Mouse (Mus musculus): ENCODE measurements around the gene Scn5a. TPM values are rescaled to one million over a fixed set of nuclear protein-coding genes. Genes with fewer than 3 reads are reported as not detected.

Gene Scn5a
- polyA plus RNA-seq (2014; fragmentation: Illumina TruSeq; extraction: RNeasy Lipid Tissue Mini Kit (QIAGEN cat#74804); ENCODE audit: low read depth, low replicate concordance): 99.8 TPM

DNA sequence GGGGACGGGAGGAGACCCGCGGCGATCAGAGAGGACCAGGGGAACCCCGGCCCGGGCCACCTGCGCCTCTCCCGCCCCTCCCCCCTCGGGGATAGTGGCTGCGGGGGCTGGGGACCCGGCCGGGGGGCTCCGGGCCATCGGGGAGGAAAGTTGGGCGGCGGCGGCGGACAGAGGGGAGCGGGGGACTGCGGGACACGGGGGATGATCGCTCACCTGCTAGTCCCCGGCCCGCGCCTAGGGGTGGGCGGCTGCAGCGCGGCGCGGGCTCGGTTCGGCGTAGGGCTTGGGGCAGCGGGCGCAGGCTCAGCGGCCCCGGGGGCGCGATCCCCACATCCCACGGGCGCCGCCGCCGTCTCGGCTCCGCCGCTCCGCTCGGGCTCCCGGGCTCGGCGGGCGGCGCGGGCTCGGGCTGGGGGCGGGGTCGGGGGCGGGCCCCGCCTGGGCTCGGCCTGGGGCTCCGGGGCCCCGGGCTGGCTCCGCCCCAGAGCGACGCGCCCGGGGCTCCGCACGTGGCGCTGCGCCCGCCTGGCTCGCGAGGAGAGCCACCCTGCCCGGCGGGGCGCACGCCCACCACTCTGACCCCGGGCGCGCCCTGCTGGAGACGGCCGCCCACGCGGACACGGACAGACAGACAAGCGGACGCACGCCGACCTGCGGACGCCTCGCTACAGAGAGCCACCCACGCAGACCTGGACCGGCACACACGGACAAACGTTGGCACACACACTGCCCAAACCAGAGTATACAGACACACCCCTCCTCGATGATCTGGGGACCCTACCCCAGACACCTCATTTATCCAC lies at the start of gene Scn5a:
Gene Scn5a (minus strand): TSS at position 381 of the 803 bp plus-strand sequence.

DNA sequence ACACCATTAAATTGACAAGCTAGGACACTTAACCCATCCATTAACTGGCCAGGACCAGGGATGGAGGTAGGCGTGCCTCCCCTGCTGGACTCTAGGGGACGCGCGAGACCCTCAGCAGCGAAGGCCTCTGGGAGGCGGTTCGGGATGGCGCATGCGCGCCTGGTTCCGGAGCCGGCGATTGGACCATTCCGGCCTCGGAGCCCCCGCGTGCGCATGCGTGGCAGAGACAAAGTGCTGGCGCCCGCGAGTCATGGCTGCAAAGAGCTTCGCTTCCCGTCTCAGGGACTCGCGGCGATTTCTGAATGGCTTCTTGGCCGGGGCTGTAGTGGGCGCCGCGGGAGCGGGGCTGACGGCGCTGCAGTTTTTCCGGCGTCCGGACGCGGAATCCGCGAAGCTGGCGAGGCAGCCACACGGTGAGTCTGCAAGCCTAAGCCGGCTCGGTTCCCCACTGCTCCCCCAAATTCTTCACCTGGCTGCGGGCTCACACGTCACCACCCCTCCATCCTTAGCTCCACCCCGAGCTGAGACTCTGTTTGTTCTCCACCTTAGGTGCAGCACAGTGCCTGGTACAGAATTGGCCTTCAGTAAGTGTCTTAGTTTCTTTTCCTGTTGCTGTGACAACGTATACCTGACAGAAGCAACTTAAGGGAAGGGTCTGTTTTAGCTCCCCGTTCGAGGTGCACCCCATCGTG lies 133.9 kb downstream of the Scn5a start, which contains the start of gene Exog:
Gene Exog (plus strand): TSS at position 206 of the 692 bp plus-strand sequence.

Other genes with a start within 250 kb of the Scn5a start
- 80.0 TPM for gene Acaa1a, start 239.3 kb downstream of the Scn5a start, polyA plus RNA-seq (2014; fragmentation: Illumina TruSeq; extraction: RNeasy Lipid Tissue Mini Kit (QIAGEN cat#74804); ENCODE audit: low read depth, low replicate concordance)
- gene Myd88, start 237.6 kb downstream of the Scn5a start, polyA plus RNA-seq (2014; fragmentation: Illumina TruSeq; extraction: RNeasy Lipid Tissue Mini Kit (QIAGEN cat#74804); ENCODE audit: low read depth, low replicate concordance): 15.7 TPM
- gene Xylb, start 221.6 kb downstream of the Scn5a start, polyA plus RNA-seq (2014; fragmentation: Illumina TruSeq; extraction: RNeasy Lipid Tissue Mini Kit (QIAGEN cat#74804); ENCODE audit: low read depth, low replicate concordance): 0.92 TPM
- gene Slc22a14, start 213.5 kb downstream of the Scn5a start, polyA plus RNA-seq (2014; fragmentation: Illumina TruSeq; extraction: RNeasy Lipid Tissue Mini Kit (QIAGEN cat#74804); ENCODE audit: low read depth, low replicate concordance): not detected
- 2.5 TPM for gene Acvr2b, start 176.9 kb downstream of the Scn5a start, polyA plus RNA-seq (2014; fragmentation: Illumina TruSeq; extraction: RNeasy Lipid Tissue Mini Kit (QIAGEN cat#74804); ENCODE audit: low read depth, low replicate concordance)
- gene Exog, start 134.1 kb downstream of the Scn5a start, polyA plus RNA-seq (2014; fragmentation: Illumina TruSeq; extraction: RNeasy Lipid Tissue Mini Kit (QIAGEN cat#74804); ENCODE audit: low read depth, low replicate concordance): 2.4 TPM
- gene Scn10a, start 140.3 kb upstream of the Scn5a start, polyA plus RNA-seq (2014; fragmentation: Illumina TruSeq; extraction: RNeasy Lipid Tissue Mini Kit (QIAGEN cat#74804); ENCODE audit: low read depth, low replicate concordance): 1.5 TPM
- not detected for gene Scn11a, start 246.4 kb upstream of the Scn5a start, polyA plus RNA-seq (2014; fragmentation: Illumina TruSeq; extraction: RNeasy Lipid Tissue Mini Kit (QIAGEN cat#74804); ENCODE audit: low read depth, low replicate concordance)

Measured in heart, adult 10 weeks (tissue).